Mouse (Mus musculus) stomach, postnatal 0 days (tissue): ENCODE data around the gene Itpa.

Experiments used
- CTCF ChIP-seq: IDR thresholded peaks from 2 replicates; pipeline ENCODE4 v1.5.1; 2016; ENCODE audit warnings: antibody characterized with exemption, low read depth, mild to moderate bottlenecking, moderate library complexity
- EP300 ChIP-seq: optimal IDR thresholded peaks from 2 replicates; pipeline ENCODE3; 2016; ENCODE audit warnings: antibody characterized with exemption

DNA sequence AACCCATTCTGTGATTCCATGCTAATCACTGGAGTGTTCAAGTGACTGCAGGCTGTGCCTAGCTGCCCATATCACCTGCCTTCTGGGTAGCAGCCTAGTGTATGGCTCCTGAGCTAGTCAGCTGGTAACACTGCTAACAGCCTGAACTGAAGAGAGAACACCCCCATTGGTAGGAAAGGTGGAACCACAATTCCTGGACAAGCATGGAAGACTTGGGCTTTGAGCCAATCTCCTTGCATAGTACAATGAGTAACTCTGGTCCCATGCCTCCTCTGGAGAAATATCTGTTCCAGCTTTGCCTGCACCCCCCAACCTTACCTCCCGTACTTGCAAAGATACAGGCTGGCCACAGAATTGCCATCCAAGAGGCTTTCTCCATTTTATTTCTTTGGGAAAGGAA, 35.0 kb upstream of the Itpa start:
- TF ChIP-seq CTCF (no peak), EP300 (no peak)
